Mouse (Mus musculus): Measurements from ENCODE around the gene Senp1.

DNA sequence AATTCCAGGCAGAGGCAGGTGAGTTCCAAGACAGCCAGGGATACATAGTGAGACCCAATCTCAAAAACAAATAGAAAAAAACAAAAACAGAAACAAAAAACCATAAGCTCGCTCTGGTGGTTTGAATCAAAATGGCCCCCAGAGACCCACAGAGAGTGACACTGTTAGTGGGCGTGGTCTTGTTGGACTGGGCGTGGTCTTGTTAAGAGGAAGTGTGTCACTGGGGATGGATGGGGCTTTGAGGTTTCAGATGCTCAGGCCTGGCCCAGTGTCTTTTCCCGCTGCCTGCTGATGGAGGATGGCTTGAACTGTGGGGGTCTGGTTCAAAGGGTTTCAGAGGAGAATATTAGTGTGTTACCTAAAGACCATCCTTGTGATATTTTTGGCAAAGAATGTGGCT, 75.6 kb downstream of the Senp1 start:
- TF ChIP-seq CTCF (IDR thresholded peaks at IDR 0.05; ENCODE audit: low read depth, low read length) (no peak), TAL1 (conservative IDR thresholded peaks at IDR 0.05; ENCODE audit: low read depth, low read length) (no peak), GATA1 (IDR thresholded peaks at IDR 0.05; ENCODE audit: borderline replicate concordance, low read length) (no peak), POLR2AphosphoS5 (IDR thresholded peaks at IDR 0.05; ENCODE audit: insufficient replicate concordance, low read depth, low read length) (no peak), GATA2 (IDR thresholded peaks at IDR 0.05; ENCODE audit: borderline replicate concordance, low read depth, low read length) (no peak)
